Mouse (Mus musculus): ENCODE data around the gene Adad2. TPM values are rescaled to one million over a fixed set of nuclear protein-coding genes. Genes with fewer than 3 reads are reported as not detected.

Adad2 gene
- polyA plus RNA-seq (2012; rRNA removed): 0.11 TPM in 2 replicates

DNA sequence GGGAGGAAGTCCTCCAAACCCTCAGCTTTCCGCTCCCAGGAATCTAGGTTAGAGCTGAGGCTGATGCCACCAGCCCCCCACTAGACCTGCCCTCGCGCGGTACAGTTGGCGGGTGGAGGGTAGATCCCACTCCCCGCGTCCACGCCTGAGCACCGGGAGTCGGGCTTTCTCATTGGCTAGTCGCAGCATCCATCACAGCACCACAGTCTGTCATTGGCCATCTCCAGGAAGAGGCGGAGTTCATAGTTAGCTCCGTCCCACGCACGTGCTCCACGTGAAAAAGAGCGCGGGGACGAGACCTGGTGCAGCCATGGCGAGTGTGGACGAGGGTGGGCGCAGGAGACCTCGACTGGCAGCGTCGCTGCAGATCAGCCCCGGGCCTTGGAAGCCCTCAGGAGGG is at the start of gene Adad2:
Gene Adad2 (plus strand): TSS at position 277 of the 400 bp plus-strand sequence.
- 82% methylated on average over 26 of the region's 26 CpGs for WGBS

DNA sequence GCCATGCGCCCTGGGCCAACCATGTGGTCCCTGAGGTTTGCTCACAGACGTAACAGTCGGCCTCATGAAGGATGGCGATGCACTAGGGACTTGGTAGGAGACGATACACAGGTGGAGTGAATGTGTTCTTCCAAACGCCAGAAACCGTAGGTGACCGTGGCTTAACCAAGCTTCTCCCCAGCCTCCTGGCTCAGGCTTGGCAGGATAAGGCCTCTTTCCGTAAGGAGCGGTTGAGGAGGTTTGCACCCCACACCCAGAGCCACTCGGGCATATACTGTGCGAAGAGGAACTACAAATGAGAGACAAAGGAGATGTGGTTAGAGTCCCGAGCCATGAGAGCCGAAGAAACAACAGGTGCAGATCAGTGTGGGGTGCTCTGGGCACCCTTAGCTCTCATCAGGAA is 48.7 kb upstream of the Adad2 start:
- Histone ChIP-seq H3K27me3 (ENCODE audit: control insufficient read depth, insufficient read depth, low read length) (no peaks in the 10 kb centered on the region), H3K27ac (ENCODE audit: insufficient read depth, low read length) (no peak overlapping the region), H3K4me1 (ENCODE audit: control insufficient read depth, insufficient read depth, low read length) (0 out of 2 replicates have a peak, but pooled peaks cover 2% of the 10 kb centered on the region), H3K4me3 (replicated peaks; ENCODE audit: insufficient read depth, low read depth, low read length) (no peak overlapping the region)
- peak; percentile 40 to 52 for DNase-seq
- no peak for TF ChIP-seq CTCF (IDR thresholded peaks at IDR 0.05; ENCODE audit: borderline replicate concordance, insufficient read depth, low read depth, low read length)
- TF ChIP-seq POLR2A (IDR thresholded peaks at IDR 0.05; ENCODE audit: borderline replicate concordance, insufficient read depth, low read length): no peak
- WGBS: 85% methylated on average over 14 of the region's 14 CpGs

More for the DNA sequence above, at the start of gene Adad2:
- Histone ChIP-seq H3K4me1 (ENCODE audit: control insufficient read depth, insufficient read depth, low read length) (no peaks in the 10 kb centered on the region), H3K27me3 (ENCODE audit: control insufficient read depth, insufficient read depth, low read length) (no peaks in the 10 kb centered on the region), H3K27ac (ENCODE audit: insufficient read depth, low read length) (no peak within 1 kb of the TSS), H3K4me3 (replicated peaks; ENCODE audit: insufficient read depth, low read depth, low read length) (no peak within 1 kb of the TSS)
- TF ChIP-seq CTCF (IDR thresholded peaks at IDR 0.05; ENCODE audit: borderline replicate concordance, insufficient read depth, low read depth, low read length) (no peak), POLR2A (IDR thresholded peaks at IDR 0.05; ENCODE audit: borderline replicate concordance, insufficient read depth, low read length) (no peak)
- no peak for DNase-seq

DNA sequence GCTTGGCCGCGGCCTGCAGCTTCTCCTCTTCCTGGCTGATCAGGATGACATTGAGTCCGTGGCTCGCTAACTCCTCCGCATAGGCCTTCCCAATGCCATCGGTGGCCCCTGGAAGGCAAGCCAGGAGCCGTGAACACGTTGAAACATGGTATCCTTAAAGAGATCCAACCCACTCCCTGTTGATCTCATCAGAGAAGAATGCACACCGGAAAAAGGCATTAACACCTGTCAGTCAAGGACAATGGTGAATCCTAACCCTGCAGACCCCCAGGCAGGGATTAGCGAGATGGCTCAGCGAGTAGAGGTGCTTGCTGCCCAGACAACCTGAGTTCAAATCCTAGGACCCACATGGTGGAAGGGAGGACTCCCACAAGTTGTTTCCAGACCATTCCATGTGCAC is 46.2 kb upstream of the Adad2 start:
- DNase-seq: no peak
- no peak for TF ChIP-seq POLR2A (IDR thresholded peaks at IDR 0.05; ENCODE audit: borderline replicate concordance, insufficient read depth, low read length)
- no peak for TF ChIP-seq CTCF (IDR thresholded peaks at IDR 0.05; ENCODE audit: borderline replicate concordance, insufficient read depth, low read depth, low read length)
- Histone ChIP-seq H3K4me3 (replicated peaks; ENCODE audit: insufficient read depth, low read depth, low read length) (no peak overlapping the region), H3K27ac (ENCODE audit: insufficient read depth, low read length) (no peak overlapping the region), H3K27me3 (ENCODE audit: control insufficient read depth, insufficient read depth, low read length) (no peaks in the 10 kb centered on the region), H3K4me1 (ENCODE audit: control insufficient read depth, insufficient read depth, low read length) (0 out of 2 replicates have a peak, but pooled peaks cover 2% of the 10 kb centered on the region)
- 83% methylated on average over 11 of the region's 11 CpGs for WGBS

DNA sequence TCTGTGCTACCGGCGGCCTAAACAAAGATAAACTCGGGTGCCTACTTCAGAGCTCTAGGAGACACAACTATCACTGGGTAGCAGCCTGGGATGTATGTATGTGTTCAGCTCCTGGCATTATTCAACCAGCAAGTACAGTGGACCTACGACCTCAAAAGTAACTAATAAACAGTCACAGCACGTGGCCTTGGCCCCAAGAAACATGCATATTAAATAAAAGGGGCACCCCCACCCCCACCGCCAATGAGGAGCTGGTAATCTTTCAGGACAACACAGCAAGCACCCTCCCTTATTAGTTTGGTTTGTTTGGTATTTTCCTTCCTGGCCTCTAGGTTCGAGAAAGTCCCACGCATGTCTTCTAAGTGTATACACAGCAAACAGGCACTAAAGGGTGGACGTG is 44.3 kb upstream of the Adad2 start:
- TF ChIP-seq CTCF (IDR thresholded peaks at IDR 0.05; ENCODE audit: borderline replicate concordance, insufficient read depth, low read depth, low read length): no peak
- no peak for DNase-seq
- 0 out of 2 replicates have a peak, but pooled peaks cover 2% of the 10 kb centered on the region for H3K4me1 ChIP-seq (ENCODE audit: control insufficient read depth, insufficient read depth, low read length)
- H3K27me3 ChIP-seq (ENCODE audit: control insufficient read depth, insufficient read depth, low read length): no peaks in the 10 kb centered on the region
- H3K27ac ChIP-seq (ENCODE audit: insufficient read depth, low read length): no peak overlapping the region
- no peak overlapping the region for H3K4me3 ChIP-seq (replicated peaks; ENCODE audit: insufficient read depth, low read depth, low read length)
- 86% methylated on average over 9 of the region's 9 CpGs for WGBS

DNA sequence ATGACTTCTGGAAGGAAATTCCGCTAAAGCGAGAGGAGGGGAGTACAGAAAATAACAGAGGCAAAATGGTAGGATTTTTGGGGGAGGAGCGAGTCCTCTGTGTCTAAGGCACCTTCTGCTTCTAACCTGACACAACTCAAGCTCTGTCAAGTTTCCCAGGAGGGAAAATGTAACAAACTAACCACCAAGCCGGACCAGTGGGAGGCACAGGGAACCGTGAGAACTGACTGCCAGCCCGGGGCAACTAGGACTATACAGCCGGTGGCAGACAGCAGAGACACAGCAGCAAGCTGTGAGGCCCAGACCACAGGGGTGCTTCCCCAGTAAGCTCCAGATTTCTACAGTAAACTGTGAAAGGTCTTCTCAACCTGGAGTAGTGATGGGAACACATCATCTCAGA is 43.6 kb upstream of the Adad2 start:
- DNase-seq: no peak
- 0 out of 2 replicates have a peak, but pooled peaks cover 2% of the 10 kb centered on the region for H3K4me1 ChIP-seq (ENCODE audit: control insufficient read depth, insufficient read depth, low read length)
- TF ChIP-seq POLR2A (IDR thresholded peaks at IDR 0.05; ENCODE audit: borderline replicate concordance, insufficient read depth, low read length) (no peak), CTCF (IDR thresholded peaks at IDR 0.05; ENCODE audit: borderline replicate concordance, insufficient read depth, low read depth, low read length) (no peak)
- no peak overlapping the region for H3K4me3 ChIP-seq (replicated peaks; ENCODE audit: insufficient read depth, low read depth, low read length)
- H3K27ac ChIP-seq (ENCODE audit: insufficient read depth, low read length): no peak overlapping the region
- WGBS: 57% methylated on average over 7 of the region's 7 CpGs
- no peaks in the 10 kb centered on the region for H3K27me3 ChIP-seq (ENCODE audit: control insufficient read depth, insufficient read depth, low read length)

DNA sequence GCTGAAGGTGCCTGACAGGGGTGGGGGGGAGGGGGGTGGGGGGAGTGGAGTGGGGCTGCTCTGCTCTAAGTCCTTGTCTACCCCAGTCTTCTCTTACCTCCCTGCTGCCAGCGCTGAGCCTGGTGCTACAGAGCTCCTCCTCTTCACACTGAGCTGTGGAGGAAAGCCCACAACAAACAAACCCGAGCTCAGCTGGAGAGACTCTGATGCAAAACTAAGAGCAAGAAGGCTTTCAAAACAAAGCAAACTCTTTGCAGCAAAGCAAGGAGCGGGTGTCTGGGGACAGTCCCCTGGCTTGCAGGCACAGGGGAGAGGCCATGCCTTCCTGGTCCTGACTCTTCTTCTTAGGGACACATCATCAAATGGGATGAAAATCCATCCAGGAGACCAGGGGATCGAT is 42.7 kb upstream of the Adad2 start:
- TF ChIP-seq CTCF (IDR thresholded peaks at IDR 0.05; ENCODE audit: borderline replicate concordance, insufficient read depth, low read depth, low read length) (no peak), POLR2A (IDR thresholded peaks at IDR 0.05; ENCODE audit: borderline replicate concordance, insufficient read depth, low read length) (no peak)
- no peak overlapping the region for H3K4me3 ChIP-seq (replicated peaks; ENCODE audit: insufficient read depth, low read depth, low read length)
- DNase-seq: no peak
- 39% methylated on average over 4 of the region's 4 CpGs for WGBS
- H3K27ac ChIP-seq (ENCODE audit: insufficient read depth, low read length): no peak overlapping the region
- H3K27me3 ChIP-seq (ENCODE audit: control insufficient read depth, insufficient read depth, low read length): no peaks in the 10 kb centered on the region
- H3K4me1 ChIP-seq (ENCODE audit: control insufficient read depth, insufficient read depth, low read length): 0 out of 2 replicates have a peak, but pooled peaks cover 2% of the 10 kb centered on the region

DNA sequence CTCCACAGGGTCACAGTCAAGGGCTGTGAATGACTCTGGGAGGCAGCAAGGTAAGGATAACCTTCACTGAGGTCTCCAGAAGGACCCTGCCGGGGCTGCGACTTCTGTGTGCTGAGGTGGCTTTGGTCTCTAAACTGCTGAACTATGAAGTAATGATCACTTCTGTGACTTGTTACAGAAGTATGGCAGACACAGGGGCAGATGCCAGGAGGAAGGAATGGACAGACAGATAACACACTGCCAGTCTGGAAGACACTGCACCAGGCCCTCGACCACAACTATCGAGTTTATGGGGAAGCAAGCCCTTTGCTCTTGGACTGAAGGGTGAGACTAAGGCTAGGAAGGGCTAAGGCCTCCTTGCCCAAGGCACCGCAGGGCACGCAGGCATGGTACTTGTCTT is 41.4 kb upstream of the Adad2 start:
- 0 out of 2 replicates have a peak, but pooled peaks cover 2% of the 10 kb centered on the region for H3K4me1 ChIP-seq (ENCODE audit: control insufficient read depth, insufficient read depth, low read length)
- H3K27me3 ChIP-seq (ENCODE audit: control insufficient read depth, insufficient read depth, low read length): no peaks in the 10 kb centered on the region
- 87% methylated on average over 6 of the region's 6 CpGs for WGBS
- no peak overlapping the region for H3K27ac ChIP-seq (ENCODE audit: insufficient read depth, low read length)
- H3K4me3 ChIP-seq (replicated peaks; ENCODE audit: insufficient read depth, low read depth, low read length): no peak overlapping the region
- TF ChIP-seq POLR2A (IDR thresholded peaks at IDR 0.05; ENCODE audit: borderline replicate concordance, insufficient read depth, low read length): no peak
- TF ChIP-seq CTCF (IDR thresholded peaks at IDR 0.05; ENCODE audit: borderline replicate concordance, insufficient read depth, low read depth, low read length): no peak
- no peak for DNase-seq

DNA sequence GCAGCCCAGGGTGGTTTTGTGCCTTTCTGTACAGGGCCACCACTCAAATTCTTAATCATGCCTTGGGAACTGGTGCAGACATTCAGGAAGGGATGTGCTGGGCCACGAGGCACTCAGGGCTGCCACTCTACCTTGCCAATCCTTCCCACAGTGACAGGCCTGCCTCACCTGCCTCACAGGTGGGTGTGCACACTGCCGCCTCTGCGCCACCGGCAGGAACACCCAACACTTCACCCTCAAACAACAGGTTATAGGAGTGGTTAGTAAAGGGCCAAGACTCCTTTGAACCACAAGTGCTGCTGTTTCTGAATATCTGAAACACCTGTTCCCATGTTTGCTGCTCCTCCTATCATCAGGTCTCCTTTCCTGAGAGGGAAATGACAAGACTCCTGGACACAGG is 40.1 kb upstream of the Adad2 start:
- no peak for TF ChIP-seq CTCF (IDR thresholded peaks at IDR 0.05; ENCODE audit: borderline replicate concordance, insufficient read depth, low read depth, low read length)

More for the DNA sequence above, 40.1 kb upstream of the Adad2 start:
- DNase-seq: no peak
- 74% methylated on average over 4 of the region's 4 CpGs for WGBS
- H3K4me1 ChIP-seq (ENCODE audit: control insufficient read depth, insufficient read depth, low read length): 0 out of 2 replicates have a peak, but pooled peaks cover 2% of the 10 kb centered on the region
- no peak overlapping the region for H3K4me3 ChIP-seq (replicated peaks; ENCODE audit: insufficient read depth, low read depth, low read length)
- no peak overlapping the region for H3K27ac ChIP-seq (ENCODE audit: insufficient read depth, low read length)
- H3K27me3 ChIP-seq (ENCODE audit: control insufficient read depth, insufficient read depth, low read length): no peaks in the 10 kb centered on the region
